Mouse (Mus musculus) embryonic facial prominence, embryonic 10.5 days (tissue): Measurements from ENCODE around the gene Map3k5. TPM values are rescaled to one million over a fixed set of nuclear protein-coding genes. Genes with fewer than 3 reads are reported as not detected.

ENCODE experiments used
- DNase-seq: peaks from one replicate; pipeline ENCODE4 v3.0.0-alpha.2; 2017; ENCODE audit warnings: low spot score
- H3K27ac ChIP-seq: fragments of 300-500 bp; sonication (generic); replicated peaks from 2 replicates; pipeline ENCODE4 v1.5.1; 2016; ENCODE audit warnings: mild to moderate bottlenecking
- H3K27me3 ChIP-seq: fragments of 300-500 bp; sonication (generic); replicated peaks from 2 replicates; pipeline ENCODE4 v1.6.1; 2016; ENCODE audit warnings: low read depth, mild to moderate bottlenecking; ENCODE audit not compliant: poor library complexity, severe bottlenecking
- H3K36me3 ChIP-seq: fragments of 300-500 bp; sonication (generic); replicated peaks from 2 replicates; pipeline ENCODE4 v1.6.1; 2016; ENCODE audit warnings: mild to moderate bottlenecking, moderate library complexity
- H3K4me1 ChIP-seq: fragments of 300-500 bp; sonication (generic); 2 replicates; pipeline ENCODE4 v1.6.1; 2016
- H3K4me3 ChIP-seq: fragments of 300-500 bp; sonication (generic); 2 replicates; pipeline ENCODE4 v1.5.1; 2016; ENCODE audit warnings: mild to moderate bottlenecking, moderate library complexity
- H3K9me3 ChIP-seq: fragments of 300-500 bp; sonication (generic); 2 replicates; pipeline ENCODE4 v1.6.1; 2016; ENCODE audit warnings: mild to moderate bottlenecking
- WGBS: fragments of 180-500 bp; shearing (Covaris S2); methylation state at CpG from one replicate; pipeline ENCODE4 v1.1.7; 2016; 5-methylcytosine and 5-hydroxymethylcytosine counted together
- polyA plus RNA-seq: library from polyadenylated mRNA; unstranded; fragments of >200 nt; fragmentation: Nextera tagmentation; extraction: Ambion mirVana; gene quantifications from 2 replicates; pipeline ENCODE4 v1.2.1, GENCODE M21; 2016

Gene Map3k5
- polyA plus RNA-seq, 1 experiment from 2014 or later = 0.86 TPM

DNA sequence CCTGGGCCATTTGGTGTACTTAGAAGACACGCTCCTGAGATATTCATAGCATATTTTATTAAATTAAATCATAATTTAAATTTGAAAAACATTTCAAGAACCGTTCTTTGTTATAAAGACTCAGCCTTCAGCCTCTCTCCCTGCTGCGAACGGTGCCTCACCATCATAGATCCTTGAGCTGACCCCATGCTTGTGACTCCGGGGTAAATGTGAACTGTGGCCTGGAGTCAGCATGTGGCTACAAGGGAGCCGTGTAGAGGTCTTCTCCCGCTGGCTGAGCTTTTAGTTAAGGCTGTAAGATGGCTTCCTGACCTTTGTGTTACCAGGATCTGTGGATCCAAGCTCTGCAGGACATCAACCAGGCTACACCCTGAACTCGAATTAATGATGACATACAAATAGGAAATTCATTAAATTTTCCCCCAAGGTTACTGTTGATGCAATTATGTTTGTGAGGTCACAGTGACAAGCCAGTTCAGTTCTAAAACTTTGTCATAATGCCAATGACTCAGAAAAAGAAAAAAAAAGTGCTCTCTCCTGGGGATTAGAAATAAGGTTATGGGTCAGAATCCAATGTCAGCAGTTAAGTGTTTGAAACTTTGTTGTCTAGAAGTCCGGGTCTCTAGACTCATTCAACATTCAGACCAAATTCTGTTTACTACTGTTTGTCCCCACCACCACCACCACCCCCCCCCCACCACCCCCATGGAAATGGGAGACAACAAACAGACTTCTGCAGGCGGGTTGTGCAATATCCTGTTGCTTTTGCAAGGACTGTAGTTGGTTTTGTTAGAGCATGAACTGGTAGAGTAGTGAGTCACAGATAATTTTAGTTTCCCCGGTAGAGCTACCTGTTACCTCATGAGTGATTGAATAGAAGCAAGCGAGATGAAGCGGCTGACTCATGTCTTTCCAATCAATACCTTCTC, 142.5 kb downstream of the Map3k5 start:
- H3K4me3 ChIP-seq = no peak overlapping the region
- peaks cover 3% of the 10 kb centered on the region; the same call in 1 of the 2 replicates for H3K4me1 ChIP-seq
- H3K36me3 ChIP-seq = no peaks in the 10 kb centered on the region
- 78% methylated on average over 13 of the region's 13 CpGs for WGBS
- no peak overlapping the region for H3K27ac ChIP-seq
- no peaks in the 10 kb centered on the region for H3K9me3 ChIP-seq
- DNase-seq = no peak
- no peaks in the 10 kb centered on the region for H3K27me3 ChIP-seq

DNA sequence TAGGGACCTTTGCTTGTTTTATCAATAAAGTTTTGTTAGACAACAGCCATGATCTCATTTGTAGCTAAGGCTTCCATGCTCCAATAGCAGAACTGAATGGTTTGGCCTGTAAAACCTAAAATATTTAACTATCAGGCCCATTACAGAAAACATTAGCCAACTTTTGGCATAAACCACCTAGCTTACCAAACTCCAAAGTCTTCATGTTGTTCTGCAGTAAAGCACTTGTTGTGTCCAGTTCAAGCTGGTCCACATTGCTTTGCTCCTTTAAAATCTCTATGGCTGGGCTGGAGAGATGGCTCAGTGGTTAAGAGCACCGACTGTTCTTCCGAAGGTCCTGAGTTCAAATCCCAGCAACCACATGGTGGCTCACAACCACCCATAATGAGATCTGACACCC, 144.1 kb downstream of the Map3k5 start:
- no peaks in the 10 kb centered on the region for H3K9me3 ChIP-seq
- no peaks in the 10 kb centered on the region for H3K27me3 ChIP-seq
- H3K4me1 ChIP-seq = no peaks in the 10 kb centered on the region
- no peak overlapping the region for H3K27ac ChIP-seq
- DNase-seq = no peak
- H3K4me3 ChIP-seq = no peak overlapping the region
- no peaks in the 10 kb centered on the region for H3K36me3 ChIP-seq
- 95% methylated on average over 2 of the region's 2 CpGs for WGBS

DNA sequence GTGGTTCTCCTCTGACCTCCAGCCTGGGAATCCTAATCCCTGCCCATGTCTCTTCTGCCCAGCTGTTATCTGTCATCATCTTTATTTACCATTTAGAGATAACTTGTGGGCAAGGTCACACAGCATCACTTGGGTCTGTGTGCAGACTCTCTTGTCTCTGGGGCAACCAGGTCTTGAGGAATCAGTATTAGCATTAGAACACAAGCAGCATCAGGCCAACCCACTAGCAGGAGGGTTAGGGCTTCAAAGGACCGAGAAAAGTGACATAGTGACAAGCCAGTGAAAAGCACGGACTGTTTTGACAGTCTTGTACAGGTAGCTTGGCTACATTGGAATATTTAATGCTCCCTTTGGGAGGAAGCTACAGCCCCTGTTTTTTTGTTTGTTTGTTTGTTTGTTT, 153.6 kb downstream of the Map3k5 start:
- Histone ChIP-seq H3K4me1 (no peaks in the 10 kb centered on the region), H3K9me3 (no peaks in the 10 kb centered on the region), H3K27ac (no peak overlapping the region), H3K4me3 (no peak overlapping the region), H3K27me3 (no peaks in the 10 kb centered on the region), H3K36me3 (no peaks in the 10 kb centered on the region)
- no peak for DNase-seq
- WGBS = 71% methylated on average over 2 of the region's 2 CpGs

DNA sequence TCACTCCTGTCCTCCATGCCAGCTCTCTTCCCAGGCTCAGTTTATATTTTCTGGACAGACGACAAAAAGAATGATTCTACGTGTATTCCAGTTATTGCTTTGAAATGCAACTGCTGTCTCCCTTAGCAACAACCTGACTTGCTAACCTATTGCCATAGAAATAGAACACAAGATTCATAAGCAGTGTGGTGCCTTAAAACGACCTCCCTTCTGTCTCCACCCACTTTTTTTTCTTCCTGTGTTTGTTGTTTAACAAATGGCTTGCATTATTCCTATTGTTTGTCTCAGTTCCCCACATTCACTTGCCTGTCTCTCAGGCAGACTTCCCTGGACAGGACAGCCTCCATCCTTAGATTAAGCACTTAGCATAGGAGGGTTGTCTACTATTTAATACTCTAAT, 154.8 kb downstream of the Map3k5 start:
- 74% methylated on average over 3 of the region's 3 CpGs for WGBS
- H3K4me1 ChIP-seq = no peaks in the 10 kb centered on the region
- no peaks in the 10 kb centered on the region for H3K36me3 ChIP-seq
- no peak overlapping the region for H3K4me3 ChIP-seq
- DNase-seq = no peak
- H3K27me3 ChIP-seq = no peaks in the 10 kb centered on the region
- H3K9me3 ChIP-seq = no peaks in the 10 kb centered on the region
- H3K27ac ChIP-seq = no peak overlapping the region

DNA sequence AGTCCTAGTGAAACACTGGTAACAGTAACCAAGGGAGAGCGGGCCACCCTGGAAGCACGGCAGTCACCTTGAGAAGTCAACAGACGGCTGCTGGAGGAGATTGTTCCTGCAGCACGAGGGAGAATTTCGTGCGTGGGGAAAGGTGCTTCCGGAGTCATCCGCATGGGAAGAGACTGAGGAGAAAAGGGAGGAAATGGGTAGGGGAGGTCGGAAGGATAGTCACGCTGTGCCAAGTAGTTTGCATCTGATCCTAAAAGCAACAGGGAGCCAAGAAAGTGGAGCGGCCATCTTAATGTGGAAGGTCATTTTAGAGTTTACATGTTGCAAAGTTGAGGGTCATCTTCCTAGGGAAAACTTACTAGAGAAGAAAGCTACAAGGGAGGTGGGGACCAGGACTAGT, 155.9 kb downstream of the Map3k5 start:
- H3K27ac ChIP-seq = no peak overlapping the region
- H3K4me1 ChIP-seq = no peaks in the 10 kb centered on the region
- H3K4me3 ChIP-seq = no peak overlapping the region
- no peaks in the 10 kb centered on the region for H3K9me3 ChIP-seq
- 94% methylated on average over 11 of the region's 11 CpGs for WGBS
- H3K36me3 ChIP-seq = no peaks in the 10 kb centered on the region
- no peak for DNase-seq
- H3K27me3 ChIP-seq = no peaks in the 10 kb centered on the region

DNA sequence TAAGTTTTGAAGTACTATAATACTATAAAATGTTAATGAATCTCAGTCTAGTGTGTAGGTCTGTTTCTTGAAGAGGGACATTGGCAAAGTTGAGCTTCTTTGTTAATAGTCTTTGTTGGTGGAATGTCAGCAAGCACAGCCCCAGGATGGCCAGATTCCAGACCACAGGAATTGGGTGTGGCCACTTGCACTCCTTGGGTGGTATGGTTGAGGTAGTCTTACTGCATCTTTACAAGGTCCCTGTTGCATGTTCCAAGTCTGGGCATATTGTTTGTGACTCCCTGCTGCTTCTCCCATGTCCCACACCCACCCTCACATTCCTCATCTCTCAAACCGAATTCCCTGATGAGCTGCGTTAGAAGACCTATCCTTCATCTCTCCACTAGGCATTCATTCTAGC, 157.1 kb downstream of the Map3k5 start:
- no peak for DNase-seq
- H3K9me3 ChIP-seq = no peaks in the 10 kb centered on the region
- WGBS = 91% methylated on average over 2 of the region's 2 CpGs
- H3K4me1 ChIP-seq = no peaks in the 10 kb centered on the region
- no peaks in the 10 kb centered on the region for H3K36me3 ChIP-seq
- no peak overlapping the region for H3K27ac ChIP-seq
- no peak overlapping the region for H3K4me3 ChIP-seq
- H3K27me3 ChIP-seq = no peaks in the 10 kb centered on the region

DNA sequence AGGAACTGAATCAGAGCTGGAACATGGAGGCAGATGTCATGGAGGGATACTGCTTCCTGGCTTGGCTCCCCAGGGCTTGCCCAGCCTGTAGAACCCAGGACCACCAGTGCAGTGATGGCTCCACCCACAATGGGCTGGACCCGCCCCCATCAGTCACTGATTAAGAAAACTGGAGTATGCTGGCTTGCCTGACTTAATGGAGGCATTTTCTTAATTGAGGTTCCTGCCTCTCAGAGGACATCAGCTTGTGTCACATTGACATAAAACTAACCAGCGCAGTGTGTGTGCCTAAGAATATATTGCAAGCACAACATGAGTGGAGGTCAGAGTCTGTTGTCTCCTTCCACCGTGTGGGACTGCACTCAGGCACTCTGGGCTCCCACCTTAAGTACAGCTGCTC, 158.1 kb downstream of the Map3k5 start:
- Histone ChIP-seq H3K27me3 (no peaks in the 10 kb centered on the region), H3K4me3 (no peak overlapping the region), H3K4me1 (no peaks in the 10 kb centered on the region), H3K9me3 (no peaks in the 10 kb centered on the region), H3K36me3 (no peaks in the 10 kb centered on the region), H3K27ac (no peak overlapping the region)
- no peak for DNase-seq
- 87% methylated on average over 3 of the region's 3 CpGs for WGBS

DNA sequence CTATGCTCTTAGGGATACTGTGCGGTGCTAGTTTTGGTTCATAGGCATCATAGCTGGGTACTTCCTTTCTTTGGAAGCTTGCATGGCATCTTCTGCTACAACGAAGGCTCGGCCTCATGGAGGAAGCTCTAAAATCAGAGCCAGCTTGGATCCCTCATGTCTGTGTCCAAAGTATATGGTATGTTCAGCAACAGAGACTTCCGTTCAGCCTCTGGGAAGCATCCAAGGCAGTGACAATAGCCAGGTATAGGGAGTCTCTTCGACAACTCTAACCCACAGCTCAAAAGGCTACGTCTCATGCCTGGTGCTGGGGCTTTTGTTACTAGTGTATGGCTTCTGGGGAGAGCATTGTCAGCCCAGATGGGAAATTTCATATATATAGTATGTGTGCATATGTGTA, 167.2 kb downstream of the Map3k5 start:
- no peak overlapping the region for H3K4me3 ChIP-seq
- WGBS = 95% methylated on average over 6 of the region's 6 CpGs
- H3K27ac ChIP-seq = no peak overlapping the region
- peaks cover 10% of the 10 kb centered on the region for H3K4me1 ChIP-seq
- H3K9me3 ChIP-seq = no peaks in the 10 kb centered on the region
- H3K27me3 ChIP-seq = no peaks in the 10 kb centered on the region
- H3K36me3 ChIP-seq = no peaks in the 10 kb centered on the region
- DNase-seq = no peak

DNA sequence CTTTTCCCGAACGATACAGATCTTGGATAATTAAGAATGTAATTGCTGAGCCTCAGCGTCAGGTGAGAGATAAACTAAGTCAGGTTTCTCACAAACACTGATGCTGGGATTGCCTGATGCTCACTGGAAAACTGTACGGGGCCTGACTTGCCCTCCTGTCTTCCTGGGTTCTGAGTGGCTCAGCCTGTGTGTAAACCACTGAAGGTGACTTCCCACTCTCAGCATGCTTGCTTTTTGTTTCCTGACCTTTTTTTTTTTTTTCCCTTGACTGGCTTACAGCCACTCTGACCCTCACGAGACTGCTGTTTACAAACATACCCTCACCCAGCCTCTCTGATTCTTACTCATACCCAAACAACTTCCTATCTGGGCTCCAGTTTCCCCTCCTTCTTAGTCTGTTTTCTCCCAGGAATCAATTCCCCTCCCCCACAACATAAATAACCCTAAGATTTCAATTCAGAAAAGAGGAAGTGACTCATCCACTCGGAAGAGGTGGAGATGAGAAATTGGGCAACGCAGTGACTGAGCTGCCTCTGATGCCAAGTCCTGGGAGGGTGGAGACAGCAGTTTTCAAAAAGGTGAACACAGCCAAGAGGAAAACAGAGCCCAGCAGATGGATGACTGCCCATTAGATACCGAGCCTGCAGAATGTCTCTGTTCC, 170.1 kb downstream of the Map3k5 start:
- DNase-seq = no peak
- H3K36me3 ChIP-seq = no peaks in the 10 kb centered on the region
- WGBS = 73% methylated on average over 8 of the region's 8 CpGs
- no peak overlapping the region for H3K4me3 ChIP-seq
- no peaks in the 10 kb centered on the region for H3K9me3 ChIP-seq
- H3K27me3 ChIP-seq = no peaks in the 10 kb centered on the region
- H3K27ac ChIP-seq = no peak overlapping the region
- peaks cover 10% of the 10 kb centered on the region for H3K4me1 ChIP-seq

DNA sequence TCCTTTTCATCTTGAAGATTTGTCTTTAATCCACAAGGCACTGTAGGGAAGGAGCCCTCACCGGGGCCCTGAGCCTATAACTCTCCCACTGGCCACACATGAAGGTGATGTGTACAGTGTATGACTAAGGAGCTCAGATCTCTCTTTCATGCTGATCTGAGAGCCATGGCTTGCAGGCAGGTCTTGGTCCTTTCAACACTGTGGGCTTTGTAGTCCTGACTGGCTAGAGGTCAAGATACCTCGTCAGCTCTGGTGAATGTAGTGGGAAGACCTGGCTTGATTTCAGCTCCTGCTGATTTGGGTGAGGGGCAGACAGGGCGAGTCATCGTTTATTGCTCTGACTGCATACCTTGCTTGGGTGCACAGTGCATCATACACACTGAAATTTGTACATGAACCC, 171.3 kb downstream of the Map3k5 start:
- H3K4me3 ChIP-seq = no peak overlapping the region
- no peaks in the 10 kb centered on the region for H3K9me3 ChIP-seq
- no peaks in the 10 kb centered on the region for H3K36me3 ChIP-seq
- 79% methylated on average over 4 of the region's 4 CpGs for WGBS
- H3K4me1 ChIP-seq = peaks cover 10% of the 10 kb centered on the region
- H3K27me3 ChIP-seq = no peaks in the 10 kb centered on the region
- H3K27ac ChIP-seq = no peak overlapping the region
- DNase-seq = no peak

DNA sequence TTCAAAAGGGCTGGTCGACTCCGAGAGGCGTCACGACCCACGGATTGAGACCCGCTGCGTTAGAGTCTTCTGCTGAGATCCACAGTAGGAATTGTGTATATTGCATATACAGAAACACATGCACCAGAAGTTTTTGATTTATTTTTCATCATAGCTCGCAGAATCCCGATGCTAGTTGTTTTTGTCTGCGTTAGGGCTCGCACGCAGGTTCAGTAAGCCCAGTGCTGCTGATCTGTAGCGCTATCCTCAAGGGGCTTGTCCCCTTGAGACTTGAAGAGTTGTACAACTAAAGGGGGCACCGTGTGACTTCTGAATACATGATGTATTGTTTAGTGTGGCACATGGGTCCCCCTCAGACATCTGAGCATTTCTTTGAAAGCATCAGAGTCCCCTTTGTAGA, 172.8 kb downstream of the Map3k5 start:
- H3K4me1 ChIP-seq = peaks cover 10% of the 10 kb centered on the region
- WGBS = 94% methylated on average over 14 of the region's 14 CpGs
- H3K4me3 ChIP-seq = no peak overlapping the region
- no peaks in the 10 kb centered on the region for H3K9me3 ChIP-seq
- H3K27ac ChIP-seq = no peak overlapping the region
- no peaks in the 10 kb centered on the region for H3K27me3 ChIP-seq
- DNase-seq = no peak
- H3K36me3 ChIP-seq = no peaks in the 10 kb centered on the region

DNA sequence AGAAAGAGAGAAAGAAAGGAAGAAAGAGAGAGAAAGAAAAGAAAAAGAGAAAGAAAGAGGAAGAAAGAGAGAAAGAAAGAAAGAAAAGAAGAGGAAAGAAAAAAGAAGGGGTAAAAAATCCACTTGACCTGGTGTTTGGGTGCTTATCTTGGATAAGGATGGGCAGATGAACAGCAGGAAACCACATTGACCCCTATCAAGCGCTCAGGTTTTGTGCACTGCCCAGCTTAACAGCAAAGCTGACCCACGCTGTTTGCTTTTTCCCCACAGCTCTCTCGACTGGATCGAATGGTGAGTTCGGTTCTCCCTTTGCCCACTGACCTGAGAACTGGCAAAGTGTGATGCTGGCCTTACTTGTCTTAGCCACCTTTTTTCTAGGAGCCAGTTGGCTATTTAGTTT, 177.2 kb downstream of the Map3k5 start:
- Histone ChIP-seq H3K27me3 (no peaks in the 10 kb centered on the region), H3K9me3 (no peaks in the 10 kb centered on the region), H3K36me3 (no peaks in the 10 kb centered on the region), H3K4me1 (no peaks in the 10 kb centered on the region), H3K27ac (no peak overlapping the region), H3K4me3 (no peak overlapping the region)
- WGBS = 85% methylated on average over 5 of the region's 5 CpGs
- DNase-seq = no peak
